In genomic region chr11:72413016-72413415, GRCm38 (mm10) we compare ENCODE assay signal across 18 mouse cellular contexts. TPM values are rescaled to one million over a fixed set of nuclear protein-coding genes. Genes with fewer than 3 reads are reported as not detected.
A peak's percentile ranks its signal among the peaks of the same experiment; 100 is the strongest.
DNase-seq lines count a peak whose midpoint lies in the region; ATAC-seq lines count a peak whose summit lies in the region.
"Had no signal": no experiment of that assay in that cellular context is flagged by ENCODE, and none has a peak within 500 bp of the region (broad histone marks: within the 10 kb centered on the region; RNA-seq: fewer than 3 reads in every experiment).

No protein-coding gene starts in this region.

- H3K4me1 ChIP-seq in heart, embryonic 10.5 days, result peaks cover 98% of the 10 kb centered on the region
- H3K4me1 ChIP-seq in intestine, embryonic 16.5 days (ENCODE audit: control insufficient read depth, insufficient read depth, low read length), result peaks cover 35% of the 10 kb centered on the region

- intact Hi-C loops in heart, postnatal 36 days (cut with DNase I), result no loop called here
- intact Hi-C loops in left cerebral cortex, postnatal 36 days (cut with DNase I), result no loop called here

- H3K4me3 ChIP-seq in heart, embryonic 10.5 days, result no peak overlapping the region
- no peak overlapping the region for H3K4me3 ChIP-seq in intestine, embryonic 16.5 days (ENCODE audit: low read length)
- H3K4me3 ChIP-seq: embryonic facial prominence, embryonic 15.5 days; neural tube, embryonic 15.5 days had no signal

- no peaks in the 10 kb centered on the region for H3K36me3 ChIP-seq in heart, embryonic 10.5 days
- H3K36me3 ChIP-seq in intestine, embryonic 16.5 days (ENCODE audit: control insufficient read depth, insufficient read depth, low read length), result no peaks in the 10 kb centered on the region
- H3K36me3 ChIP-seq: embryonic facial prominence, embryonic 15.5 days; neural tube, embryonic 15.5 days had no signal

- 45% methylated on average over 7 of the region's 7 CpGs for WGBS in heart, embryonic 10.5 days
- WGBS in intestine, embryonic 16.5 days, result 72% methylated on average over 7 of the region's 7 CpGs

- peak overlapping the region; percentile 93 for H3K27ac ChIP-seq in heart, embryonic 10.5 days
- no peak overlapping the region for H3K27ac ChIP-seq in intestine, embryonic 16.5 days (ENCODE audit: low read length)
- H3K27ac ChIP-seq: embryonic facial prominence, embryonic 15.5 days; neural tube, embryonic 15.5 days had no signal

- no peak overlapping the region for H3K9ac ChIP-seq in intestine, embryonic 16.5 days (ENCODE audit: low read depth, low read length)
- H3K9ac ChIP-seq: embryonic facial prominence, embryonic 15.5 days; neural tube, embryonic 15.5 days had no signal

- no peak for ATAC-seq in intestine, embryonic 16.5 days
- ATAC-seq: forebrain, embryonic 14.5 days; inflammation-experienced regulatory T-cells, adult 6 months; Patski had no signal

- no peaks in the 10 kb centered on the region for H3K27me3 ChIP-seq in heart, embryonic 10.5 days (ENCODE audit: insufficient read depth, poor library complexity, severe bottlenecking)
- no peaks in the 10 kb centered on the region for H3K27me3 ChIP-seq in intestine, embryonic 16.5 days (replicated peaks; ENCODE audit: control insufficient read depth, insufficient read depth, low read length)
- H3K27me3 ChIP-seq: Patski had no signal

- no peaks in the 10 kb centered on the region for H3K9me3 ChIP-seq in heart, embryonic 10.5 days
- H3K9me3 ChIP-seq in intestine, embryonic 16.5 days (ENCODE audit: control insufficient read depth, low read length), result no peaks in the 10 kb centered on the region
- H3K9me3 ChIP-seq: embryonic facial prominence, embryonic 15.5 days; neural tube, embryonic 15.5 days had no signal

- peak; percentile 52 for DNase-seq in testis, postnatal 14 days (ENCODE audit: low spot score)
- no peak for DNase-seq in testis, postnatal 10 days (ENCODE audit: low spot score)
- DNase-seq in heart, embryonic 10.5 days (ENCODE audit: low spot score), result no peak
- peak; percentile 63 to 74 for DNase-seq in heart, postnatal 36 days
- no peak for DNase-seq in left cerebral cortex, postnatal 36 days (ENCODE audit: low spot score in 2 of 2)
- no peak for DNase-seq in liver
- DNase-seq: cerebellum, postnatal 36 days; kidney, postnatal 14 days; layer of hippocampus, postnatal 36 days had no signal

- H3K4me2 ChIP-seq in intestine, embryonic 16.5 days (ENCODE audit: low read depth, low read length), result no peak overlapping the region
- H3K4me2 ChIP-seq: embryonic facial prominence, embryonic 15.5 days; neural tube, embryonic 15.5 days had no signal

RNA-seq across cellular contexts. Expression of gene Smtnl2, which starts 1.5 kb away (rescaled TPM):
- 148 and 184 TPM in 2 replicates for polyA plus RNA-seq in heart, embryonic 10.5 days (2016; fragmentation: Nextera tagmentation; extraction: Ambion mirVana)
- total RNA-seq in heart, postnatal 36 days (2021), result 10 to 100 TPM; 18.2 to 19.5 TPM
- total RNA-seq in left cerebral cortex, postnatal 36 days (2021), result 1 to 10 TPM in 1 of 2 experiments, under 1 TPM in 1; 0.68 to 1.5 TPM
- polyA plus RNA-seq in intestine, embryonic 16.5 days (2015; fragmentation: Nextera tagmentation; extraction: Ambion mirVana), result 27.3 and 28.9 TPM in 2 replicates
- total RNA-seq: megakaryocyte progenitor cell, adult 5-6 weeks; monocyte, adult 5-6 weeks had no signal
- polyA plus RNA-seq: inflammation-experienced regulatory T-cells, adult 6 months had no signal

RNA-seq across cellular contexts. Expression of gene Ggt6, which starts 22.3 kb away (rescaled TPM):
- polyA plus RNA-seq in heart, embryonic 10.5 days (2016; fragmentation: Nextera tagmentation; extraction: Ambion mirVana), result not detected in 2 replicates
- not detected for total RNA-seq in heart, postnatal 36 days (2021)
- under 1 TPM in 1 of 2 experiments, not detected in 1; 0.29 TPM for total RNA-seq in left cerebral cortex, postnatal 36 days (2021)
- polyA plus RNA-seq in intestine, embryonic 16.5 days (2015; fragmentation: Nextera tagmentation; extraction: Ambion mirVana), result 19.2 and 21.2 TPM in 2 replicates
- total RNA-seq: layer of hippocampus, postnatal 36 days; megakaryocyte progenitor cell, adult 5-6 weeks; monocyte, adult 5-6 weeks had no signal
- polyA plus RNA-seq: forebrain, embryonic 14.5 days; inflammation-experienced regulatory T-cells, adult 6 months; neural tube, embryonic 15.5 days had no signal

RNA-seq across cellular contexts. Expression of gene Mybbp1a, which starts 28.1 kb away (rescaled TPM):
- 133 and 186 TPM in 2 replicates for polyA plus RNA-seq in heart, embryonic 10.5 days (2016; fragmentation: Nextera tagmentation; extraction: Ambion mirVana)
- total RNA-seq in heart, postnatal 36 days (2021), result 10 to 100 TPM; 45.9 to 46.8 TPM
- 10 to 100 TPM; 42.8 to 50.2 TPM for total RNA-seq in left cerebral cortex, postnatal 36 days (2021)
- polyA plus RNA-seq in intestine, embryonic 16.5 days (2015; fragmentation: Nextera tagmentation; extraction: Ambion mirVana), result 119 and 141 TPM in 2 replicates

RNA-seq across cellular contexts. Expression of gene Tekt1, which starts 50.8 kb away (rescaled TPM):
- polyA plus RNA-seq in heart, embryonic 10.5 days (2016; fragmentation: Nextera tagmentation; extraction: Ambion mirVana), result 0.39 and 2.0 TPM in 2 replicates
- total RNA-seq in heart, postnatal 36 days (2021), result not detected
- total RNA-seq in left cerebral cortex, postnatal 36 days (2021), result 1 to 10 TPM; 2.2 to 2.9 TPM
- polyA plus RNA-seq in intestine, embryonic 16.5 days (2015; fragmentation: Nextera tagmentation; extraction: Ambion mirVana), result 0.16 and 0.26 TPM in 2 replicates
- total RNA-seq: liver, adult 2 months; megakaryocyte progenitor cell, adult 5-6 weeks; monocyte, adult 5-6 weeks had no signal
- polyA plus RNA-seq: inflammation-experienced regulatory T-cells, adult 6 months; liver, adult 2 months; Patski had no signal

Comparison
In these comparisons a context has a peak if more than half of its experiments do, and no peak if none do; other contexts are left out.
1. DNase-seq: peak in testis, postnatal 14 days (single experiment) and heart, postnatal 36 days (2 of 2); none in testis, postnatal 10 days (single experiment), heart, embryonic 10.5 days (single experiment), left cerebral cortex, postnatal 36 days (0 of 2) and liver (single experiment).
2. RNA of gene Smtnl2, which starts 1.5 kb away (total RNA-seq): 18.2 to 19.5 TPM in heart, postnatal 36 days; 0.68 to 1.5 TPM in left cerebral cortex, postnatal 36 days; every median in the first group is over 4 times any median in the second.